Mouse (Mus musculus) urinary bladder, postnatal 25 days (tissue): Measurements from ENCODE around the gene Pold4.

Experiments
- DNase-seq: peaks from one replicate; pipeline ENCODE4 v3.0.0; 2022; ENCODE audit warnings: low spot score

Pold4 gene

GRCm38 (mm10) chr19:4268566-4269361, 37.1 kb downstream of the Pold4 start, which contains the start of gene Ssh3:
Gene Ssh3 (minus strand): TSS chr19:4269180.
- peak; percentile 73 for DNase-seq

GRCm38 (mm10) chr19:4270187-4270586, 38.5 kb downstream of the Pold4 start:
- DNase-seq, result no peak

- no peak for DNase-seq
Measured at GRCm38 (mm10) chr19:4270972-4271371, 39.3 kb downstream of the Pold4 start.

- no peak for DNase-seq
Measured at GRCm38 (mm10) chr19:4279487-4279886, 47.8 kb downstream of the Pold4 start.

GRCm38 (mm10) chr19:4280425-4280824, 48.7 kb downstream of the Pold4 start:
- DNase-seq, result no peak

GRCm38 (mm10) chr19:4282898-4283553, 51.3 kb downstream of the Pold4 start, which contains the start of gene Ankrd13d:
Gene Ankrd13d (minus strand): TSS chr19:4283137.
- peak; percentile 78 for DNase-seq
